Mouse (Mus musculus) CD4-positive, CD25-positive, alpha-beta regulatory T cell, adult 9 weeks (primary cell): Measurements from ENCODE around the gene D730048I06Rik. TPM values are rescaled to one million over a fixed set of nuclear protein-coding genes. Genes with fewer than 3 reads are reported as not detected.

Experiments
- polyA plus RNA-seq: library from polyadenylated mRNA; unstranded; fragments of 100-300 nt; shearing (Covaris generic); gene quantifications from one replicate; pipeline ENCODE4 v1.2.1, GENCODE M21; 2017

Gene D730048I06Rik
- polyA plus RNA-seq = not detected

GRCm38 (mm10) chr9:35790001-35790400, at the start of gene D730048I06Rik, which contains the start of gene Gm27235:
TSS of gene D730048I06Rik (minus strand) at chr9:35790112.
TSS of gene Gm27235 (minus strand) at chr9:35790101.

GRCm38 (mm10) chr9:35778009-35778408, 11.9 kb downstream of the D730048I06Rik start, which contains the start of gene Gm17727:
TSS of gene Gm17727 (minus strand) at chr9:35778109.

DNA sequence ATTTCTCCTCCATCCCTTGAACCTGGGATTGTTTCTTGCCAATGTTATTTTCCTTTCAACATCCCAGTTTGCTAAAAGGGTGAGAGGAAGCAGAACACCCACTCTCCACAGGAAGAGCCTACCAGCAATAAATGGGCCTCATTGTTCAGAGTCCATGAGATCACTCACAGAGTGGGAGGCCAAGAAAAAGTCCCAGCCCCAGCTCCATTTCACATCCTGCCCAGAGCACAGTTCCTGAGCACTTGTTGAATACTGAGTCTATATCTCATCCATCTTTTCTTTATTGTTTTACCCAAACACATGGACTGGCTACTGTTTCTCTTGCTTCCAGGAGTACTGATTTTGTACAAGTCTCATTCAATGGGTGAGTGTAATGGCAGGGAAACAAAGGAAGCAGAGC, 49.2 kb downstream of the D730048I06Rik start, which contains the start of gene Gm17677:
Gene Gm17677, plus strand, starts transcription at position 301 of the 400 bp plus-strand sequence.

Other genes starting within 250 kb of the D730048I06Rik start
- gene Ddx25, start 231.6 kb downstream of the D730048I06Rik start, polyA plus RNA-seq = 0.10 TPM
- 41.1 TPM for gene Pus3, start 231.5 kb downstream of the D730048I06Rik start, polyA plus RNA-seq
- not detected for gene Pate2, start 219.8 kb downstream of the D730048I06Rik start, polyA plus RNA-seq
- gene Hyls1, start 219.7 kb downstream of the D730048I06Rik start, polyA plus RNA-seq = 11.0 TPM
- not detected for gene Pate4, start 178.2 kb downstream of the D730048I06Rik start, polyA plus RNA-seq
- gene Pate3, start 141.9 kb downstream of the D730048I06Rik start, polyA plus RNA-seq = not detected
- gene Pate1, start 102.7 kb downstream of the D730048I06Rik start, polyA plus RNA-seq = not detected
- not detected for gene Gm17677, start 49.1 kb downstream of the D730048I06Rik start, polyA plus RNA-seq
- gene Gm17727, start 12.0 kb downstream of the D730048I06Rik start, polyA plus RNA-seq = not detected
- gene Gm27235, start within 50 bp of the D730048I06Rik start, polyA plus RNA-seq = not detected
- not detected for gene 9230110F15Rik, start 54.0 kb upstream of the D730048I06Rik start, polyA plus RNA-seq
- not detected for gene 9230113P08Rik, start 118.3 kb upstream of the D730048I06Rik start, polyA plus RNA-seq